Mouse (Mus musculus) intestine, postnatal 0 days (tissue): ENCODE results near the gene Olfr1385. TPM values are rescaled to one million over a fixed set of nuclear protein-coding genes. Genes with fewer than 3 reads are reported as not detected.
"Not testable (repeated sequence)": the region's sequence is repeated elsewhere in the genome, so short reads cannot be mapped to it uniquely, and the experiment has no call there.

Experiments
- ATAC-seq: fragments of 200-750 bp; cut with Nextera tagmentation; 2 replicates; pipeline ENCODE4 v1.8.0; 2017; ENCODE audit warnings: mild to moderate bottlenecking, moderate TSS enrichment, moderate library complexity
- H3K27ac ChIP-seq: fragments of 300-500 bp; sonication (generic); 2 replicates; pipeline ENCODE4 v1.5.1; 2014; ENCODE audit warnings: mild to moderate bottlenecking, low read depth, low read length, moderate library complexity
- H3K27me3 ChIP-seq: fragments of 300-500 bp; sonication (generic); replicated peaks from 2 replicates; pipeline ENCODE4 v1.6.1; 2014; ENCODE audit warnings: low read length, mixed read lengths; ENCODE audit not compliant: control insufficient read depth, insufficient read depth
- H3K36me3 ChIP-seq: fragments of 300-500 bp; sonication (generic); 2 replicates; pipeline ENCODE4 v1.6.1; 2014; ENCODE audit warnings: mild to moderate bottlenecking, moderate library complexity; ENCODE audit not compliant: control insufficient read depth, insufficient read depth
- H3K4me1 ChIP-seq: fragments of 300-500 bp; sonication (generic); replicated peaks from 2 replicates; pipeline ENCODE4 v1.6.1; 2014; ENCODE audit warnings: antibody characterized with exemption, low read length, mixed read lengths; ENCODE audit not compliant: control insufficient read depth, insufficient read depth
- H3K4me2 ChIP-seq: fragments of 300-500 bp; sonication (generic); replicated peaks from 2 replicates; pipeline ENCODE4 v1.6.1; 2014; ENCODE audit warnings: low read depth, mild to moderate bottlenecking, moderate library complexity
- H3K4me3 ChIP-seq: fragments of 300-500 bp; sonication (generic); 2 replicates; pipeline ENCODE4 v1.5.1; 2014; ENCODE audit warnings: low read depth, low read length
- H3K9ac ChIP-seq: fragments of 300-500 bp; sonication (generic); 2 replicates; pipeline ENCODE4 v1.6.1; 2014; ENCODE audit warnings: mild to moderate bottlenecking, low read depth, low read length
- H3K9me3 ChIP-seq: fragments of 300-500 bp; sonication (generic); 2 replicates; pipeline ENCODE4 v1.6.1; 2016; ENCODE audit warnings: mixed run types; ENCODE audit not compliant: control insufficient read depth
- CTCF ChIP-seq: sonication (generic); IDR thresholded peaks from 2 replicates; pipeline ENCODE4 v1.5.1; 2016; ENCODE audit warnings: low read depth, mild to moderate bottlenecking, control low read depth, antibody characterized with exemption, moderate library complexity
- WGBS: fragments of 180-500 bp; shearing (Covaris S2); extraction: QIAGEN DNeasy Blood & Tissue Kit; methylation state at CpG from one replicate; pipeline ENCODE4 v1.1.7; 2014; 5-methylcytosine and 5-hydroxymethylcytosine counted together
- polyA plus RNA-seq: library from polyadenylated mRNA; unstranded; fragments of >200 nt; fragmentation: Nextera tagmentation; extraction: Ambion mirVana; gene quantifications from 2 replicates; pipeline ENCODE4 v1.2.1, GENCODE M21; 2015

Gene Olfr1385
- polyA plus RNA-seq, 1 experiment from 2014 or later, result not detected

DNA sequence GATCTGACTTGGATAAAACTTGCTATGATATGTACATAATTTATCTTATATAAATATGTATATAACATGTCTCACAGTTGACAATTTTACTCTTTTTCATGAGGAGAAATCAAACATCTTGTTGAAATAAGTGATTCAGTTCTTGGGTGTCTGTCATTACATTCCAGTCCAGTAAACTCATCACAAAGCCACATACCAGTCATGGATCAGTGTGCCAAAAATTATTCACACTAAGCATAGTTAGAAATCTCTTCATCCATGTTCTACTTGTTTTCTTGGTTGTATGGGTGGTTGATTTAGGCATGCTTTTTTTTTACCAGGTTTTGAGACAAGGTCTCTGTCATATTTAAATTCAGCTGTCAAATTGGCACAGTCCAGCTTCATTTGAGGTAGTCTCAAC, 43.9 kb downstream of the Olfr1385 start:
- Histone ChIP-seq H3K4me1 (no peaks in the 10 kb centered on the region), H3K4me3 (no peak overlapping the region), H3K9ac (no peak overlapping the region), H3K27me3 (no peaks in the 10 kb centered on the region), H3K27ac (no peak overlapping the region), H3K4me2 (no peak overlapping the region), H3K9me3 (no peaks in the 10 kb centered on the region), H3K36me3 (no peaks in the 10 kb centered on the region)
- TF ChIP-seq CTCF, result no peak
- no peak for ATAC-seq

DNA sequence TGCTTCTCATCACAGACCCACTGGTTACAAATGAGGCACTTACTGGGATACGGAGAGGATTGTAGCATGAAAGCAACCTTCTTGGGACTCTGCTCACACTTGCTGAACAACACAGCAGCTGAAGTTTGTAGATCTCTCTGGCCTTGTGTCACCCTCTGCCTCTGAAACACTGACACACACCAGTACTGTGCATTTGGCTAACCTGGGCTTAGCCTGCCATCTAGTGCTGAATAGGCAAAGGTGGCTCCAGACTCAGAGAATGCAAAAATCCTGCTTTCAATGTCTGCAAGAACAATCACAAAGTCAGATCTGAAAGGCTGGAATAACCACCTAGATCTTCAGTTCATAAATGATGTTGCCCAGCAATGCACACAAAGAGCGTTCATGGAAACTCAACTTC, 47.8 kb downstream of the Olfr1385 start:
- not testable (repeated sequence) for H3K27me3 ChIP-seq, H3K4me3 ChIP-seq, H3K4me2 ChIP-seq, H3K9me3 ChIP-seq, H3K27ac ChIP-seq, H3K4me1 ChIP-seq, ATAC-seq, H3K36me3 ChIP-seq, H3K9ac ChIP-seq
- WGBS, result 77% methylated on average over 2 of the region's 2 CpGs
- TF ChIP-seq CTCF, result peak; percentile 29; the same call in 1 of the 2 replicates

DNA sequence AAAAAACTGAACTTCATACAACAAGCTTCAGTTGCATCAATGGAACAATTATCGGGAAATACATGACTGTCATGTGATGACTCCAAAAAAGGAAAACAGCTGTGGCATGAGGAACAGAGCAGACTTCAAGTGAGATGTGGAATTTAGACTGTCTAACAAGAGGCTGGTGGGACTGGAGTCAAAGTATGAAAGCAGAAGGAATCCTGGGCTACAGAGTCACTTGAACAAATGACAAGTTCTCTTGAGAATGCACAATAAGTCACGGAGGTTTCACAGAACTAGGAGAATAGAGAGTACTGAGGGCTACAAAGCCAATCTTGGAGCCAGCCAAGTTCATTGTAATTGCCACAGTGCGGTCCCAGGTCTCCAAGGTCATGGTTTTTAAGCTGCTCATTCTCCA, 54.3 kb downstream of the Olfr1385 start, which contains the start of gene Olfr1381:
TSS of gene Olfr1381 (plus strand) at position 301 of the 400 bp plus-strand sequence.
- H3K27ac ChIP-seq, H3K27me3 ChIP-seq, H3K4me2 ChIP-seq, ATAC-seq, H3K4me1 ChIP-seq, H3K9me3 ChIP-seq, H3K9ac ChIP-seq, H3K36me3 ChIP-seq, H3K4me3 ChIP-seq: not testable (repeated sequence)
- WGBS, result 78% methylated on average over 3 of the region's 3 CpGs

Other genes with a start within 250 kb of the Olfr1385 start
- gene Mgat1, start 244.9 kb upstream of the Olfr1385 start, polyA plus RNA-seq, result 59.0 and 62.2 TPM in 2 replicates
- gene Olfr1393, start 210.8 kb upstream of the Olfr1385 start, polyA plus RNA-seq, result 0.16 TPM in 1 of 2 replicates, not detected in the other
- 0.08 TPM in 1 of 2 replicates, not detected in the other for gene Olfr1392, start 203.8 kb upstream of the Olfr1385 start, polyA plus RNA-seq
- not detected in 2 replicates for gene Olfr10, start 184.3 kb upstream of the Olfr1385 start, polyA plus RNA-seq
- gene Olfr1391, start 166.3 kb upstream of the Olfr1385 start, polyA plus RNA-seq, result not detected in 2 replicates
- gene Olfr1390, start 153.9 kb upstream of the Olfr1385 start, polyA plus RNA-seq, result not detected in 2 replicates
- gene Olfr1389, start 66.0 kb upstream of the Olfr1385 start, polyA plus RNA-seq, result not detected in 2 replicates
- 0.10 TPM in 2 replicates for gene Olfr1388, start 52.4 kb upstream of the Olfr1385 start, polyA plus RNA-seq
- gene Olfr1387, start 33.7 kb upstream of the Olfr1385 start, polyA plus RNA-seq, result not detected in 2 replicates
- gene Olfr1386, start 24.0 kb upstream of the Olfr1385 start, polyA plus RNA-seq, result not detected in 2 replicates
- not detected in 2 replicates for gene Olfr1384, start 17.7 kb downstream of the Olfr1385 start, polyA plus RNA-seq
- not detected in 2 replicates for gene Olfr1383, start 30.6 kb downstream of the Olfr1385 start, polyA plus RNA-seq
- not detected in 2 replicates for gene Olfr1382, start 39.2 kb downstream of the Olfr1385 start, polyA plus RNA-seq
- not detected in 2 replicates for gene Olfr1381, start 54.4 kb downstream of the Olfr1385 start, polyA plus RNA-seq
- not detected in 2 replicates for gene Olfr1380, start 67.8 kb downstream of the Olfr1385 start, polyA plus RNA-seq
- gene Flt4, start 120.2 kb downstream of the Olfr1385 start, polyA plus RNA-seq, result 3.9 and 4.0 TPM in 2 replicates
- gene Scgb3a1, start 174.5 kb downstream of the Olfr1385 start, polyA plus RNA-seq, result 3.2 and 4.4 TPM in 2 replicates
- gene Cnot6, start 223.7 kb downstream of the Olfr1385 start, polyA plus RNA-seq, result 27.2 and 31.3 TPM in 2 replicates